Mouse (Mus musculus) lung, adult 2 months (tissue): Measurements from ENCODE around the gene Ndufa3. TPM values are rescaled to one million over a fixed set of nuclear protein-coding genes. Genes with fewer than 3 reads are reported as not detected.

Experiments
- DNase-seq: peaks from one replicate; pipeline ENCODE4 v3.0.0; 2022
- H3K4me1 ChIP-seq: fragments of 200-500 bp; 2 replicates; pipeline ENCODE4 v1.6.1; 2011; ENCODE audit warnings: low read length; ENCODE audit not compliant: control insufficient read depth, insufficient read depth
- H3K4me3 ChIP-seq: fragments of 200-500 bp; replicated peaks from 2 replicates; pipeline ENCODE3; 2011; ENCODE audit warnings: low read depth, mild to moderate bottlenecking, control low read depth, low read length; ENCODE audit errors: extremely low read depth
- CTCF ChIP-seq: fragments of 200-500 bp; IDR thresholded peaks from 2 replicates; pipeline ENCODE4 v1.5.1; 2011; ENCODE audit warnings: mild to moderate bottlenecking, low read length, control low read depth; ENCODE audit not compliant: insufficient read depth
- POLR2A ChIP-seq: fragments of 200-500 bp; IDR thresholded peaks from 2 replicates; pipeline ENCODE4 v1.6.1; 2011; ENCODE audit warnings: low read depth, mild to moderate bottlenecking, control low read depth, low read length, borderline replicate concordance; ENCODE audit errors: extremely low read depth
- WGBS: fragments of 180-500 bp; shearing (Covaris S2); methylation state at CpG from one replicate; pipeline ENCODE4 v1.1.7; 2018; 5-methylcytosine and 5-hydroxymethylcytosine counted together
- polyA plus RNA-seq: library from polyadenylated mRNA; depleted of rRNA; stranded (reverse); fragments of >200 nt; gene quantifications from 2 replicates; pipeline ENCODE4 v1.2.3, GENCODE M21; 2012

Gene Ndufa3
- polyA plus RNA-seq, 1 experiment: 167 TPM

DNA sequence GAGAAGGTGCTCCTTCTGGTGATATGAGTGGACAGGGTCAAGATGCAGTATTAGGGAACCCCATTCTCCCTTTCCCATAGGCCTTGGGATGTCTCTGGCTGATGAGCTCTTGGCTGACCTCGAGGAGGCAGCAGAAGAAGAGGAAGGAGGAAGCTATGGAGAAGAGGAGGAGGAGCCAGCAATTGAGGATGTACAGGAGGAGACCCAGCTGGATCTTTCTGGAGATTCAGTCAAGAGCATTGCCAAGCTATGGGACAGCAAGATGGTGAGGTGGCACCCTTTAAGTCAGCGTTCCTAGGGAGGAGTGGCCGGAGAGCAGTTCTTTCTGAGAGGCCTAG, 13.3 kb downstream of the Ndufa3 start:
- 49% methylated on average over 3 of the region's 3 CpGs for WGBS
- TF ChIP-seq CTCF: no peak
- TF ChIP-seq POLR2A: no peak
- peak overlapping the region; percentile 94 for H3K4me3 ChIP-seq
- DNase-seq: no peak
- H3K4me1 ChIP-seq: peaks cover 14% of the 10 kb centered on the region

DNA sequence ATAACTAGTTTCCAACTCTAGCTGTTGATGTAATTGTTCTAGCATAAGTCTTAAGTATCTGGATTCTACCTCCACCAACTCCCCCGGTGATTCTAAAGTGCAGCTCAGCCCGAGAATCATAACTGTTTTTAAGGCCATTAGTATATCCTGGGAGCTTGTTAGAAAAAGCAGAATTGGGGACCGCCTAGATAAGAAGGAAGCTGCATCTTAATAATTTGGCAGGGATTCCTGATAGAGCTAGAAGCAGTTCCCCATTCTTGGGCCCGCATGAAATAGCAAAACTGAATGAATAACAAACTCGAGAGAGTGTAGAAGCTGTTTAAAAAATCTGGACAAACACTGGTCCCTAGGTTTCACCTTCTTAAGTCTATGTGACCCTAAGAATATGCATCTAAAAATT, 26.2 kb downstream of the Ndufa3 start:
- DNase-seq: no peak
- Histone ChIP-seq H3K4me3 (no peak overlapping the region), H3K4me1 (peaks cover 15% of the 10 kb centered on the region; the same call in 1 of the 2 replicates)
- TF ChIP-seq CTCF (no peak), POLR2A (no peak)
- 61% methylated on average over 5 of the region's 5 CpGs for WGBS

DNA sequence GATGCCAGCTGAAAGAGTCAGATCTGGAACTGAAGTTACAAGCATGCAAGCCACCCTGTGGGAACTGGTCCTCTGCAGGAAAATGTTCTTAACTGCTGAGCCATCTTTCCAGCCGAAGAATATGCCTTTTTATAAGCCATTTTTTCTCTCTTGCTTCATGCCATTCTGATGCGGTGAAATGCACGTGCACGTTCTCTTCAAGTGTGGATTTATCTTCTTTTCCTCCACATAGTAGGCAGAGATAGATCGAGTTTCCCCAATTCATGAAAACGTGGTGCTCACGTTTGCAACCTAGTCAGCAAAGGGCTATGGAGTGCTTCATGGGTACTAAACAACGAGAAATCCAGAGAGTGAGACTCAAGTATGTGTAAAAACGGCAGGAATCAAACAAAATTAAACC, 26.7 kb downstream of the Ndufa3 start:
- DNase-seq: no peak
- peaks cover 15% of the 10 kb centered on the region; the same call in 1 of the 2 replicates for H3K4me1 ChIP-seq
- 16% methylated on average over 9 of the region's 9 CpGs for WGBS
- TF ChIP-seq POLR2A (no peak), CTCF (no peak)
- H3K4me3 ChIP-seq: no peak overlapping the region

DNA sequence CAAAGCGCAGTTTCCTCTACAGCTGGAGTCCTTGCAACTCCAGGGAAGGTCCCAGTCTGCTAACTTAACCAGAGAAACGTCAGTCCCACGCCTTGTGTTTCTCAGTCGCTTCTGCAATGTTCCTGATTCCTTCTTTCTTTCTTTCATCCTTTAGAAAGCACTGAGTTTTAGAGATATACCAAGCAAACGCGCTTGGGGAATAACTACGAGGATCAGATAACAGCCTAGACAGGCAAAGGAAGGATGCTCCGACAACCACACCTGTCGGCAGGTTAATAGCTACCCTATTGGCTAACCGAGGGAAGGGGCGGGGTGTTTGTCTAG, 27.1 kb downstream of the Ndufa3 start:
- Histone ChIP-seq H3K4me3 (peak overlapping the region; percentile 31), H3K4me1 (peaks cover 15% of the 10 kb centered on the region; the same call in 1 of the 2 replicates)
- WGBS: under 1% methylated on average over 11 of the region's 11 CpGs
- no peak for DNase-seq
- TF ChIP-seq CTCF (no peak), POLR2A (no peak)

DNA sequence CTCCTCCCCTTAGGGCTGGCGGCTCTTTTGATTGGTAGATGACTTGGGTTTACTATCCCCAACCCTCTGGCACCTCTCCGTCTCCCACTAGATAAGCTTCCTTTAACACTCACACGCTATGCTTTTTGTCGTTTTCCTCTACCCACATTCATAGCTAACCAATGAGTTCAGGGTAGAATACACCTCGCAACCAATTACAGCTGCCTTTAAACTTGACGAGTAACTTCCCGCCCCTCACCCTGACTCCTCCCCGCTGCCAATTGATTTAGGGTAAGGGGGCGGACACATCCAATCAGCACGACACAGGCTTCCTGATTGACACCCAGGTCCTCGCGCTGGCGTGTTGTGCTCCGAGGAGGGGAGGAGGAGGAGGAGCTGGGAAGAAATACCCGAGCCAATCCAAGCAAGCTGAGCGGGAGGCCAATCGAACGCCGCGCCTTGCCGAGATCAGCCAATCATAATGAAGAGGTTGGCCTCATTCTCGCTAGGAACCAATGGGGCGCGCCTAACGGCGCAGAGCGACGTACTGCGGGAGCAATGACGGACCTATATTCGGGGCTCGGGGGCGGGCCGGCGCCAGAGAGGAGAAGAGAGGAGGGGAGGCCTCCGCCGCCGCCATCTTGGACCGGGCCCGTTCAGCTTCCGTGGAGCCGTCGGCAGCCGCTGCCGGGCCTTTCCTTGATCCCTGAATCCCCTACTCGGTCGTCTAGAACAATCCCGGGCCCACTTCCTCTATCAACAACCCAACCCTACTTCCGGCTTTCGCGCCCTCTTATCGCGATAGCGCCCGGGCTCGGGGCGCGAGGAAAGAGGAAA, 27.7 kb downstream of the Ndufa3 start, which contains the start of gene Cnot3:
Cnot3 (plus strand) TSS at position 597 of the 816 bp plus-strand sequence.
- 1% methylated on average over 55 of the region's 58 CpGs for WGBS
- peak; percentile 95 for DNase-seq
- TF ChIP-seq POLR2A (peak; percentile 81; the same call in 1 of the 2 replicates), CTCF (no peak)

DNA sequence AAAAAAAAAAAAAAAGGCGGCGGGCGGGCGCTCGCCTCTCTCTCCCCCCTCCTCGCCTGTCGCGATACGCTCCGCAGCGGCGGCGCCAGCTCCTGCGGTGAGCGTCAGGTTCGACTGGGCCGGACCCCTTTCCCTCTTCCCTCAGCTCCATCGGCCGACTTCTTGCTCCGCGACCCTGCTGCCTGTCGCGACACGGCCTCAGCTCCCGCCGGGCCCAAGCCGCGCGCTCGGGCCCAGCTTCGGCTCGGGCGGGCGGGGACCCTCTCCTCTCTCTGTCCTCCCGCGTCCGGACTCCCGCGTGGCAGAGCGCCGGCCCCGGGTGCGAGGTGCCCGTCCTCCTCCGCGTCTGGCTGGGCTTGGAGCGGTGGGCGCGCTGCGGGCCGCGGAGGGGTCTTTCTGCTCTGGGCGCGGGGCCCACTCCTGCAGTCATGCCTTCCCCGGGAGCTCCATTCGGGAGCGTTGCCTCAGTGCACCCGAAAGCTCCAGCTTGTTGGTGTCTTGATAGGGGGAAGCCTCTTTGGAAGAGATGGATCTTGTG, 28.4 kb downstream of the Ndufa3 start:
- TF ChIP-seq CTCF (no peak), POLR2A (no peak)
- Histone ChIP-seq H3K4me3 (peak overlapping the region; percentile 82), H3K4me1 (peaks cover 15% of the 10 kb centered on the region; the same call in 1 of the 2 replicates)
- peak; percentile 39 for DNase-seq
- WGBS: under 1% methylated on average over 52 of the region's 58 CpGs

More for the DNA sequence above, 27.7 kb downstream of the Ndufa3 start, which contains the start of gene Cnot3:
- peak within 1 kb of the TSS; percentile 82 for H3K4me3 ChIP-seq
- peaks cover 15% of the 10 kb centered on the region; the same call in 1 of the 2 replicates for H3K4me1 ChIP-seq

DNA sequence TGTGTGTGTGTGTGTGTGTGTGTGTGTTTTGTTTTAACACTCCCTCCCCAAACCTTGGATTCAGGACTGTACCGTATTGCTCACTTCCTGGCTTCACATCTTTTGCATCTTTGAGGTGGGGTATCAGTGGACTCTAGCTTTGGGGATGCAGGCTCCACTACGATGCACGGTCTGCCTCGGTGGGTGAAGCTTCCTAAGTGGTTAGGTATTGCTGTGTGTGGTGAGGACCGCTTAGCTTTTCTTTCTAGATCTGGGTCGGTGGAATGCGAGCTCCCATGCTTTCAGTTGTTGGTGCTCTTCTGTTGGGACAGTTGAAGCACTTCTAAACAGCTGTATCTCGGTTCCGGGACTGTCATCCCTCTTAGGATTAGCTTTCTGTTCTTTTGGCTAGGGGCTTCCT, 29.0 kb downstream of the Ndufa3 start:
- Histone ChIP-seq H3K4me3 (peak overlapping the region; percentile 82), H3K4me1 (peaks cover 15% of the 10 kb centered on the region; the same call in 1 of the 2 replicates)
- TF ChIP-seq POLR2A: no peak
- TF ChIP-seq CTCF: no peak
- DNase-seq: no peak
- 3% methylated on average over 9 of the region's 9 CpGs for WGBS

DNA sequence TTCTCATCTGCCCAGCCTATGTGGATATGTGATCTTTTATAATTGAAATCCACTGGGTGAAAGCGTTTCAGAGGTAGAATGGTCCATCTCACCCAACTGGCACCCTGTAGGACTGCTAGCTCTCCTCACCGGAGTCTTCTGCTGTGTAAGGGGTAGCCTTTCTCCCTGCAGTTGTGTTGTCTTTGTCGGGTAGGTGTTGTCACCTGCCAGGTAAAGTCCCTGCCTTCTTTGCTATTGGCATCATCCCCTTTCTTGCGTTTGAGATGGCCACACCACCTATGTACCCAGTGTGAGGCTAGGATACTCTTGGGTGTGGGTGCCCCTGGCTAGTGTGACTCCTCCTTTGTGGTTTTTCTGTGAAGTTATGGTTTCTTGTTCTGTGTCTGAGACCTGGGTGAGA, 29.5 kb downstream of the Ndufa3 start:
- DNase-seq: no peak
- Histone ChIP-seq H3K4me1 (peaks cover 15% of the 10 kb centered on the region; the same call in 1 of the 2 replicates), H3K4me3 (no peak overlapping the region)
- TF ChIP-seq POLR2A (no peak), CTCF (no peak)
- whole genome bisulfite sequencing: 50% methylated on average over 4 of the region's 4 CpGs

DNA sequence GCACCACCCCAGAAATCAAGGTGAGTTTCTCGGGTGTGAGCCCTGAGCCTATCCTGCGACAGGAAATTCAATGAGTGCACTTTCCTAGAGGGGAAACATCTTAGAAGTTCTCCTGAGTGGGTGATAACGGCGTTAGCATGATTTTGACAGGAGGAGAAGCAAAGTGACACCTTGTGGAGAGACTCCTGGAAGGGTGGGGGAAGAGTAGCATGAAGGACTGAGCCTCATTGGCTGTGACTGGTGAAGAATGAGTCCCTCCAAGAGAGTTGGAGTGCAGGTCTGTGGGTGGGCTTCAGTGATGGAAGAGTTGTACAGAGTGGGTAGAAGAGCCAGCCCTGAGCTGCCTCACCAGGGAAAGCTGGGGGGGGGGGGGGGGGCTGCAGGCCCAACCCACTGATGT, 39.8 kb downstream of the Ndufa3 start:
- 73% methylated on average over 4 of the region's 4 CpGs for WGBS
- no peak for TF ChIP-seq CTCF
- TF ChIP-seq POLR2A: no peak
- DNase-seq: no peak
- H3K4me1 ChIP-seq: no peaks in the 10 kb centered on the region
- H3K4me3 ChIP-seq: no peak overlapping the region

DNA sequence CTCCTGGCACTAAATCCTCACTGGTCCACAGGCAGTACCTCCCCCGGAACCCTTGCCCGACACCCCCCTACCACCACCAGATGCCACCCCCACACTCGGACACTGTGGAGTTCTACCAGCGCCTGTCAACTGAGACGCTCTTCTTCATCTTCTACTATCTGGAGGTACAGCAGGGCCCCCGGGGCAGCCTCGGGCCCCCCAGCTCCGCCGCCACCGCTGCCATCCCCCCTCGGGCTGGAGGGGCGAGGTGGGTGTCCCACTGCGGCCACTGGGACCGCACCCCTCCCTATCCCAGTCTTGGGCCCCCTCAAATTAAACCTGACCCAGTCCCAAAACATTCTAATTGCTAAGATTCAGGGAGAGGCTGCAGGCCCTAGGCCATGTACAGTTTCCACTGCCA, 41.4 kb downstream of the Ndufa3 start:
- WGBS: 88% methylated on average over 14 of the region's 14 CpGs
- Histone ChIP-seq H3K4me1 (no peaks in the 10 kb centered on the region), H3K4me3 (no peak overlapping the region)
- no peak for DNase-seq
- TF ChIP-seq CTCF: no peak
- no peak for TF ChIP-seq POLR2A
